Mouse (Mus musculus) heart, adult 10 weeks (tissue): ENCODE measurements around the gene Mettl7a2. TPM values are rescaled to one million over a fixed set of nuclear protein-coding genes. Genes with fewer than 3 reads are reported as not detected.

Experiments
- polyA plus RNA-seq: library from polyadenylated mRNA; stranded (reverse); fragments of 350-450 nt; fragmentation: Illumina TruSeq; extraction: RNeasy Lipid Tissue Mini Kit (QIAGEN cat#74804); gene quantifications from one replicate; pipeline ENCODE4 v1.2.3, GENCODE M21; 2014; ENCODE audit warnings: low read depth, low replicate concordance

Gene Mettl7a2
- not detected for polyA plus RNA-seq

GRCm38 (mm10) chr15:100352711-100353250 lies at the start of gene Mettl7a2, which contains the start of gene Methig1:
Gene Mettl7a2, plus strand, starts transcription at chr15:100353200.
Gene Methig1, plus strand, starts transcription at chr15:100353149.

DNA sequence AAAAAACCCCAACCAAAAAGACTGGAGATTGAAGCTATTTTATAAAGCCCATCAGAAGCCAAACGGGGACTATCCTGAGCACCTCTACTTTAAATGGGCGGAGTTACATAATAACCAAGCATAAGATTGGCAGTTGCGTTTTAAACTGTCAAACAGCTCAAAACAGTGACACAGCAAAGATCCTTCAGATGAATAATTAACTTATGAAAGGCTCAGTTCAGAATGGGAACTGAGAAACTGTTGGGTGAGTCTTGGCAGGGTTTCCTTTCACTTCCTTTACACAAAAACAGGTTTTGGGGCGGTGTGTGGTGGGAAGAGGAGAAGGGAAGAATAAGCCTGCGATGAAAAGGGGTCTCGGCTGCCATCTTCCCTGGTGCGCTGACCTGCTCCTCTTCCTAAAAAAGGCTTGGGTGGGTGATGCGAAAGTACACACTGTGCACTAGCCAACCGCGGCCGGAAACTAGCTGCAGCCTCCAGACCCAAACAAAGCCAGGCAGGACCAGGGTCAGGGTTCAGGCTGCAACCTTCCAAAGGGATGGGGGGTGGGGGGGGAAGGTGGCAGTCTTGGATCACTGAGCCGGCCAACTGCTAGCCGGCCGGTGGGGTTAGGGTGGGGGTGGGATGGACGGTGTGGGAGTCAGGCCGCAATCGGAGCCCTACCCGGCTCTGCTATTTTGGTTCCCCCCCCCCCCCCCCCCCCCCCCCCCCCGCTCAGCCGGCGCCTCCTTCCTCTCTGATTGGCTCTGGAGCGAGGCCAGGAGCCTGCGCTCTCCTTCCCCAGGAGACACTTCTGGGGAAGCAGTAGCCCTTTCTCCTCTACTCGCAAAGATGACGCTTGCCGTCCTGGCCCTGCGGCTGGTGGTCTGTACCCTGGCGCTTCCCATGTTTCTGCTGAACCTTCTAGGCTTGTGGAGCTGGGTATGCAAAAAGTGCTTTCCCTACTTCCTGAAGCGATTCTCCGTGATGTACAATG lies 48.7 kb upstream of the Mettl7a2 start, which contains the start of gene Mettl7a1:
Gene Mettl7a1 (plus strand): TSS at position 122 of the 973 bp plus-strand sequence.

DNA sequence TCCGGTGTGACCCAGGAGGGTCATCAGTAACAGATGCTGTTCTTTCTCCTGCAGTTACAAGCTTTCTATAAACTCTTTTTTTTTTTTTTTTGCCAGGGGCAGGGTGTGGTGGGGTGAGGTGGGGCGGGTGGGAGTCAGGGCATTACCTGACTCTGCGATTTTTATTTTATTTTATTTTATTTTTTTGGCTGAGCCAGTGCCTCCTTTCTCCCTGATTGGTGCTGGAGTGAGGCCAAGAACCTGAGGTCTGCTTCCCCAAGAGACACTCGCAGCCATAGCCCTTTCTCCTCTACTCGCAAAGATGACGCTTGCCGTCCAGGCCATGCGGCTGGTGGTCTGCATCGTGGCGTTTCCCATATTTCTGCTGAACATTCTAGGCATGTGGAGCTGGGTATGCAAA lies 18.4 kb upstream of the Mettl7a2 start, which contains the start of gene Mettl7a3:
Gene Mettl7a3 (plus strand): TSS at position 301 of the 400 bp plus-strand sequence.

GRCm38 (mm10) chr15:100364242-100364641 lies 11.2 kb downstream of the Mettl7a2 start, which contains the start of gene Higd1c:
Gene Higd1c, plus strand, starts transcription at chr15:100364542.

Other genes starting within 250 kb of the Mettl7a2 start
- 48.5 TPM for gene Atf1, start 125.4 kb upstream of the Mettl7a2 start, polyA plus RNA-seq
- gene Tmprss12, start 72.4 kb upstream of the Mettl7a2 start, polyA plus RNA-seq = not detected
- 78.3 TPM for gene Mettl7a1, start 49.1 kb upstream of the Mettl7a2 start, polyA plus RNA-seq
- not detected for gene Mettl7a3, start 18.3 kb upstream of the Mettl7a2 start, polyA plus RNA-seq
- not detected for gene Methig1, start 51 bp upstream of the Mettl7a2 start, polyA plus RNA-seq
- gene Higd1c, start 11.3 kb downstream of the Mettl7a2 start, polyA plus RNA-seq = not detected
- not detected for gene Gm5475, start 68.9 kb downstream of the Mettl7a2 start, polyA plus RNA-seq
- 17.3 TPM for gene Slc11a2, start 71.9 kb downstream of the Mettl7a2 start, polyA plus RNA-seq
- gene Letmd1, start 115.8 kb downstream of the Mettl7a2 start, polyA plus RNA-seq = 14.9 TPM
- 1.5 TPM for gene Csrnp2, start 142.3 kb downstream of the Mettl7a2 start, polyA plus RNA-seq
- gene Tfcp2, start 198.8 kb downstream of the Mettl7a2 start, polyA plus RNA-seq = 10.7 TPM
- gene Pou6f1, start 246.8 kb downstream of the Mettl7a2 start, polyA plus RNA-seq = 14.8 TPM